Mouse (Mus musculus): ENCODE measurements around the gene Mex3a. TPM values are rescaled to one million over a fixed set of nuclear protein-coding genes. Genes with fewer than 3 reads are reported as not detected.

Gene Mex3a
- under 1 TPM; 0.28 to 0.44 (median 0.33) TPM for total RNA-seq (2022)

DNA sequence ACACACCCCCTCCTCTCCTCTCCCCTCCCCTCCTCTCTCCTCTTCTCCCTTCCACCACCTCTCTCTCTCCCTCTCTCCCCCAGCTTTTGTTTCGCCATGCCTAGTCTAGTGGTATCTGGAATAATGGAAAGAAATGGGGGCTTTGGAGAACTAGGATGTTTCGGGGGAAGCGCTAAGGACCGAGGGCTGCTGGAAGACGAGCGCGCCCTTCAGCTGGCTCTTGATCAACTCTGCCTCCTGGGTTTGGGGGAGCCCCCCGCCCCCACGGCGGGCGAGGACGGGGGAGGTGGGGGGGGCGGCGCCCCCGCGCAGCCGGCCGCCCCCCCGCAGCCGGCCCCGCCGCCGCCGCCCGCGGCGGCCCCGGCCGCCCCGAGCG is at the start of gene Mex3a:
Mex3a (plus strand) TSS at position 97 of the 376 bp plus-strand sequence.
- no peak for DNase-seq (ENCODE audit: low spot score)

DNA sequence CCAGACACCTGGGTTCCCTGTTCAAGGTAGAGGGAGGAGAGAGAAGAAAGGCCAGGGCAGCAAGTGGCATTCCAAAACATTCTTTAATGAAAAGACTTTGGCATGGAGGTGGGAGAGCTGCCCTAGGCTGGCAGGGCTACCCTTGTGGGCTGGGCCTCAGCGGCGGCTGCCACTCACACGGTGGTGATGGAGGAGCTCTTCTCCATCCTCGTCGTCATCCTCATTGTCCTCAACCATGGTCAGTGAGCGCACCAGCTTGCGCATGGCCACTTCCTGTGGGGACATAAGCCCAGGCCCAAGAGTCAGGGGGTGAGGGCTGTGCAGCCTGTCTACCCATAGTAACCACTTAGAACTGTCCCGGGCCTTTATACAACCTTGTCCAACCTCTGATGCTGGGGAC is 49.1 kb upstream of the Mex3a start:
- DNase-seq (ENCODE audit: low spot score) = no peak

GRCm38 (mm10) chr3:88483621-88484020 is 48.6 kb upstream of the Mex3a start:
- DNase-seq (ENCODE audit: low spot score) = peak; percentile 69

GRCm38 (mm10) chr3:88484597-88485316 is 47.4 kb upstream of the Mex3a start:
- no peak for DNase-seq (ENCODE audit: low spot score)

GRCm38 (mm10) chr3:88486043-88486442 is 46.2 kb upstream of the Mex3a start:
- no peak for DNase-seq (ENCODE audit: low spot score)

DNA sequence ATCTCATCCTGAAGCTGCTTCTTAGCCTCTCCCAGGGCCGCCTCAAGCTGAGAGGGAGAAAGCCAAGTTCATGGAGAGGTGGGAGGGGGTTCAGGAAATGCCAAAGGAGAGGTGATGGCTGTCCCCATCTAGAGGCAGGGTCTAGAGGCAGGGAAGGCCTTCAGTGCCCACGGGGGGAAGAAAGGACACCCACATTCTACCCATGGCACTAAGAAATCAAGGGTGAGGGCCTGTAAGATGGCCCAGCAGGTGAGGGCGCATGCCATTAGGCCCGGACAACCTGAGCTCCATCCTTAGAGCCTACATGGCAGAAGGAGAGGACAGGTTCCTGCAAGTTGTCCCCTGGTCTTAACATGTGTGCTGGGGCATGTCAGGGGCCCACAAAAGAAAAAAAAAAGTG is 45.3 kb upstream of the Mex3a start:
- no peak for DNase-seq (ENCODE audit: low spot score)

DNA sequence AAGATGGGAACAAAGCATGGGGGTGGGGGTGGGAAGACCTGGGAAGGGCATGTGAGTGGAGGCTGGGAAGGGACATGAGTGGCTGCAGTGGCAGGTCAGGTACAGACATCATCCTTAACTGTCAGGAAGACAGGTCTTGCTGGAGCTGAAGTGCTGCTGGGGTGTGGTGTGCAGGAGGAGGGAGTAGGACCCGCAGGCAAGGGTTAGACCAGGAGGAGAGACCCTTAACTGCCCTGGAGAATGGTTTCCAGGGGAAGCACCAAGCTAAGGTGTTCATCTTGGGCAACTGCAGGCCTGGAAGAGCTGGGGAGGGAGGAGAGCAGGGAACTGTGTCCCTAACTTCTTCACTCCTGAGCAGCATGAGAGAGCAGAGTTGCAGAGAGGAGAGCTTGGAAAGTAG is 44.8 kb upstream of the Mex3a start:
- no peak for DNase-seq (ENCODE audit: low spot score)

GRCm38 (mm10) chr3:88493706-88494582 is 38.3 kb upstream of the Mex3a start:
- no peak for DNase-seq (ENCODE audit: low spot score)

DNA sequence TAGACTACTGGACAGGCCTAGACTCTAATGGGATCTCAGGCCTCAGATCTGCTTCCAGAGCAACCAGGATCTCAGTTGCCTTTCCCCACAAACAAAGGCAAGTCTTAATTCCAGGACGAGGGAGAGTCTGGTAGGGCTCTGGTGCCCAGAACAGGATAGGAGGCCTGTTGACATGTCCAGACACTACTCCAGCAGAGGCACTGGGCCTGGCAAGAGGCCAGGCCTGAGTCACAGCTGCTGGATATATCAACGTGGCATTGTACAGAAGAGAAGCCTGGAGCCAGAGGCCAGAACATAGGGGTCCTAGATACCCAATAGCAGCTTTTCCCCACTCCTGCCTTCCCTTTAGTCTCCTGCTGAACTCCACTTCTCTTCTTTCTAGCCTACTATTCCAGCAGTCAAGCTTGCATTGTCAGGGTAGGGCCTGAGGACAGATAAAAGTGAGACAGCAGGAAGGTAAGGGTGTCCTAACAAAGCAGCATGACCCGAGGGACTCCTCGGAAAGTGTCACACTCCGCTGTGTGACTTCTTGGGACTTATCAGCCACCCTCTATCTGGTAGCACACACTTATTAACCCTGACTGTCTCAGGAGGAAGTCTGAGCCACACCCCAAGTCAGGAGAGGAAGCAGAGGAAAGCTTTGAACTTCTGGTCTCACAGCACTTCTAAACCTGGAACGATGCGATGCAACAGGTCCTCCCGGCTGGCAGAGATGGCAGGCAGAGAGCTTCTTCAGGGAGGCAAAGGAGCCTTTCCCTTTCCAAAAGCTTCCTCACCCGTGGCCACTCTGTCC is 37.2 kb upstream of the Mex3a start:
- DNase-seq (ENCODE audit: low spot score) = peak; percentile 67

GRCm38 (mm10) chr3:88495741-88496415 is 36.3 kb upstream of the Mex3a start:
- peak; percentile 55 for DNase-seq (ENCODE audit: low spot score)

DNA sequence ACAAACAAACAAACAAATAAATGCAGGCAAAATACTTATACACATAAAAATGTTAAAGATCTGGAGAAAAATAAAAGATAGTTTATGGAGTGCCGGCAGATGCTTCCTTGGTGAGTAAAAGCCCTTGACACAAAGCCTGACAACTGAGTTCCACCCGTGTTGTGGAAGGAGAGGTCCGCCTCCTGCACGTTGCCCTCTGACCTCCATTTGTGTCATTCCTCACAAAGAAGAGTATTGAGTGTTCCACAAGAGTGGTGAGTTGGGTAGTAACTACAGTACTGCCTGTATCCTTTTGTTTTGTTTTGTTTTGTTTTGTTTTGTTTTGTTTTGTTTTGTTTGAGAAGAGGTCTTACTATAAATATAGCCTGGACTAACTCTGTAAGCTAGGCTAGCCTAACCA is 32.6 kb upstream of the Mex3a start:
- DNase-seq (ENCODE audit: low spot score) = no peak

DNA sequence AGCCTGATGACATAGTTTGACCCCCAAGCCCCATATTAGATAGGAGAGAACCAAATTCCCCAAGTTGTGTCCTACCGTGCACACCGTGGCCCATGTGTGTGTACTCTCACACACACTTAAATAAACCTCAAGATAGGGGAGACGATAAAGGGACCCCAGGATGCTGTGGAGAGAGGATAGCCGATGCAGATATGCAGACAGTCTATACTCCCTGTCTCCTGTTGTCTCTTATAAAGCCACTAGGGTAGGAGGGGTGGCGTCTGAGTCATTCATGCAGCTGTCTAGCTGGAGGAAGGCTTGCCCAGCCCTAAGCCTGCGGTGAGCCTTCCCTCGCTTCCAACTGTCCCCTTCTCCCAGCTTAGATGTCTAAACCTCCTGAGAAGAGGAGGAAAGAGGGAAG is 32.1 kb upstream of the Mex3a start:
- no peak for DNase-seq (ENCODE audit: low spot score)

- DNase-seq (ENCODE audit: low spot score) = no peak
These were observed 31.4 kb upstream of the Mex3a start for GRCm38 (mm10) chr3:88500655-88501365.

DNA sequence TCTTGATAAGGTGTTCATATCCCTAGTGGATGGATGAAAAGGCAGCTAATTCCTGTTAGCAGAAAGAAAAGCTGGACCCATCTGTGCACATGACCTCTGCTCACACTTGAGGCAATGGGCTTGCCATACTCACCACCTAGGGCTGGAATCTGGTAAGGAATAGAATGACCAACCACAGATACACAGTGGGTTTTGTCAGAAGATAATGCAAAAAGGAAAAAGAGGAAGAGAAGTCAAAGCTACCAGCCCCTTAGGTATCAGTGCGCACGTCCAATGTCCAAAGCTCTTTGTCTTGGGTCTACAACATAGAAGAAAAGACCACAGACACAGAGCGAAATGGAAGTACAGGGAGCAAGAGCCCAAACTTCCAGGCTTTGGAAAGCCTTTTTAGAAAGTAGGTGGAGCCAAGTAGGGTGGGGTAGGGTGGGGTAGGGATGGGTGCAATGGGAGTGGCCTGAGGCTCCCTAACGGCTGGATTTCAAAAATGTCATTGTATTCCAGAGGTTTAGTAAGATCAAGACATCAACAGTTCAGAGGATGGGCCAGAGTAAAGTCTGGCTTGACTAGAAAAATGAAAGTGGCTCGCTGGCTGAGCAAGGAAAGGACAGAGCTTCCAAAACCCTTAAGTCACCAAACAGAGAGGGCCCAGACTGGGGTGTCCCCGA is 30.7 kb upstream of the Mex3a start:
- DNase-seq (ENCODE audit: low spot score) = no peak

DNA sequence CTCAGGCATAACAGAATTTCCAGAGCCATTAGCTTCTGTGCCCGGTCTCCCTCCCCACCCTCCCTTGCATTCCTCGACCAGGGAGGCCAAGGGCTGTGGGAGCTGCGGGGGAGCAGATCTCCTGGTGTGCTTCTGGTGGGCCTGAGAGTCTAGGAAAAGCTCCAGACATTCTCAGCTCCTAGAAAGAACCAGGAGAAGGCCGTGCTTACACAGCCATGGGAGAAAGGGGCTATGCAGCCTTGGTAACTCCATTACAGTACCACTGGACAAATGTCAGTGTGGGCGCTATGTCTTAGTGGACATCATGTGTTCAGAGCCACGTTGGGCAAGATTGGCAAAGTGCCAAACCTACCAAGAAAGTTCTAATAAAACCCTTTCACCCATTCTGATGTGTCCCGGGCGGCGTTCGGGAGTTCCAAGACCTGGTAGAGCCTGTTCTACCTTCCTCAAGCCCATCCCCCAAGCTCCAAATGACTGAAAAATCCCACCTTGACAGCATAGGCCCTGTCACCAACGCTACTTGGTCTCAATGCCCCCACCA is 30.1 kb upstream of the Mex3a start:
- peak; percentile 48 for DNase-seq (ENCODE audit: low spot score)

DNA sequence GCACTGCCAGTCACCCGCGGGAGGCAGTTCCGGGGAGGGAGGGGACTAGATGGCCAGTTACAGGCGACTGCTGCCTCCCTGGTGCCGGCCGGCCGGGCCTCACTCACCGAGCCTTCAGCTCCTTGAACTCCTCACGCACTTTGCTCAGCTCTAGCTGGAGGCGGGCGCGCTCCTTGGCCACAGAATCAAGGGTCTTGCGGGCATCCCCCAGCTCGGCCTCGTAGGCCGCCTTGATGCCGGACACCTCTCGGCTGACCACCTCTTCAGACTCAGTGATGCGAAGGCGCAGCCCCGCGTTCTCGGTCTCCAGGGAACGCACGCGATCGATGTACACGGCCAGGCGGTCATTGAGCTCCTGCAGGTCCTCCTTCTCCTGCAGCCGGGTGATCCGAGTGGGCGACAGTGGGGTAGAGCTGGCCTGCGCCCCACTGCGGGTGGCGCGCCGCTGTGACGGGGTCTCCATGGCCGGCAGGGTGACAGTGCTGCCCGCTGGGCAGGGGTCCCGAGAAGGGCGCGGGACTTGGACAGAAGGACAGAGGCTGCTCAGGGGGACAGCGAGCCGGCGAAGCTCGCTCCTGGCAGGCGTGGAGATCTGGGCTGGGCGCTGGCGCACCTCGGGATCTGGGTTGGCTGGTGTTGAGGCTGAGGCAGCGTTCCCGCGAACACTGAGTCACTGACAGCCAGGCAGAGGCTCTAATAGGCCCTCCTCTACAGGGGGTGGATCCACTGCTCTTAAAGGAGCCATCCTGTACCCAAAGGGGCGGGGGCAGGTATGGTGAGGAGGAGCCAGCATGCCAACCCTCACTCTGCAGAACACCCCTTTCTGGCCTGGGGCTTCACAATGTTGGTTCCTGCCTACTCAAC is 29.3 kb upstream of the Mex3a start:
- peak; percentile 95 for DNase-seq (ENCODE audit: low spot score)

GRCm38 (mm10) chr3:88503505-88503863 is 28.7 kb upstream of the Mex3a start:
- no peak for DNase-seq (ENCODE audit: low spot score)

DNA sequence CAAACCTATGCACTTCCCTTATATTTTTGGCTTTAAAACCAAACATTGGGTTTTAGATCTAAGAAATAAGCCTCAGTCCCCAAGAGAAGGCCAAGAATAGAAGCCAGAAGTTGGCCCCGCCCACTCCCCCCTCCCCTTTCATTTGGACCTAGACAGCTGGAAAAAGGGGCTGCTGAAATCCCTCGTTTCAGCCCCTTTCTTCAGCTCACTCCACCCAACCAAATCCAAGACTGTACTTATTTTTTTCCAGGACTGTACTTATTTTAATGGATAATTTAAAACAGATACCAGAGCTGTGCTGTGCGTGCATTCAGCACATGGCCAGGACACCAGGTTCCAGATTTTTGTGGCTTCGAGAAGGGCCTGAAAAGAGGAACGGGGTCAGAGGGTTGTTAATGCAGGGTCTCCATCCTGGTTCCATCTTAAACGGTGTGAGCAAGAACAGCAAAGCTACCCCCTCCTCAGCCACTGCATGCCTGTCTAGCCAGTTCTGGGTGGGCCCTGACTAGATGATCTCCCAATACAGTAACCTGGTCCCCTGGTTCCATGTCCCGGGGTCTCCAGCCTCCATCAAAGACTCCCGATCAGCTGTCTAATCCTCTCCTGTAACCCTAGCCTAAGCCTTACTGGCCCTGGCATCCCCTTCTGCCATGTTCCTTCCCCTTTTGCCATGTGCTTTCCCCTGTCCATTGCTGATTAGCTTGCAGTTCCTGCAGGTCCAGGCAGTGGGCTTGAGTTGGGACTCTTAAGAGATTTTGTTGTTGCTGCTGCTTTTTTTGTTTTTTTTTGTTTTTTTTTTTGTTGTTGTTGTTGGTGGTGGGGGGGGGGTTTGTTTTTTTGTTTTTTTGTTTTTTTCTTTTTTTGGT is 28.1 kb upstream of the Mex3a start:
- no peak for DNase-seq (ENCODE audit: low spot score)
